Mouse (Mus musculus): ENCODE measurements around the gene Lhfpl3.

The Lhfpl3 gene

DNA sequence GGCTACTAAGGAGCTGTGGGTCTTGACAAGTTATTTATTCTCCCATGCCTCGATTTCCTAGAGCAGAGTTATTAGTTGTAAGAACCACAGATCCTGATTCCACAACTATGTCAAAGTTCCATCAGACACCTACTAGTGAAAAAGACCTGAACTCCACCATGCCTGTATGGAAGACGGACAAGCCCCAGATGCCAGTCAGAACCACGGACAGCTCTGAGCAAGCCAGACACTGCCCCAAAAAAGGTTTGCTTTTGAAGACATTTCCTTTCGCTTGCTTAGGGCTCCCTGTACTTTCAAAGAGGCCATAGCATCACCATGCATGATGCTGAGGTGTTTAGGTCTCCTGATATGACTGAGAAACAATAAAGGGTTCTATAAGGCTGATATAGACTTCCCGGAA, 197.4 kb downstream of the Lhfpl3 start:
- WGBS = 83% methylated on average over 5 of the region's 5 CpGs

GRCm38 (mm10) chr5:22963300-22963699, 217.4 kb downstream of the Lhfpl3 start:
- 73% methylated on average over 6 of the region's 6 CpGs for WGBS

DNA sequence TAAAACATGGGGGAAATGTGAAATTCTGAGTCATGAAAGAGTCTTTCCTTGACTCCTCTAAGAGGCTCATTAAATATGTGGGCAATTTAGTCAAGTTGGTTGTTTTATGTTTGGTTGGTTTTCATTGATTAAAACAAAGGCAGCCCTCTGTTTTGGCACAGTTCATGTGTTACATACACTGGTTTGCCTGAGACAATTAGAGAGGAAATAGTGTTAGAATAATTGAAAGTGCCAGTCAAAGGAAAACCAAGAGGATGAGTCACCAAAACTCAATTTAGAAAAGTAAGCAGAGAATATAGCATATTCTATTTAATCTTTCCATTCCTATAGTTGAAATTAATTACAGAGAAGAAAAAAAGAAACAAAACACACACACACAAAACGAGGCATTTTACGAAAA, 240.9 kb downstream of the Lhfpl3 start:
- WGBS = 71% methylated on average over 2 of the region's 2 CpGs

DNA sequence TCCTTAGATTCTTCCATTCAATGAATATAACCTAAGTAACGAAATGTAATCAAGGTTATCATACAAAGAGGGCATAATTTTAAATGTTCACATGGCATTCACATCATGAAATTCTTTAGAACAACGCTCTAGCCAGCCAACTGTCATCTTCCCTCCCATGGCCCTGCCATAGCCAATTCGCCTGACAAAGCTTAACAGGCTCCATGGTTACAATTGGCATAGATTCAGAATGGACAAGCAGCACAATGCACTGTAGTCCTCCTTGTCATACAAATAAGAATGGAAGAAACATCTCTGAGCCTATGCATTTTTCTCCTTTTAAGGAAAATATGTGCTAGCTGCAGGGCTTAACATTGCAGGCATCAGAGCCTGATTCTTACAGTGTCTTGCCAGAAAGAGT, 254.0 kb downstream of the Lhfpl3 start:
- 73% methylated on average over 3 of the region's 3 CpGs for WGBS

DNA sequence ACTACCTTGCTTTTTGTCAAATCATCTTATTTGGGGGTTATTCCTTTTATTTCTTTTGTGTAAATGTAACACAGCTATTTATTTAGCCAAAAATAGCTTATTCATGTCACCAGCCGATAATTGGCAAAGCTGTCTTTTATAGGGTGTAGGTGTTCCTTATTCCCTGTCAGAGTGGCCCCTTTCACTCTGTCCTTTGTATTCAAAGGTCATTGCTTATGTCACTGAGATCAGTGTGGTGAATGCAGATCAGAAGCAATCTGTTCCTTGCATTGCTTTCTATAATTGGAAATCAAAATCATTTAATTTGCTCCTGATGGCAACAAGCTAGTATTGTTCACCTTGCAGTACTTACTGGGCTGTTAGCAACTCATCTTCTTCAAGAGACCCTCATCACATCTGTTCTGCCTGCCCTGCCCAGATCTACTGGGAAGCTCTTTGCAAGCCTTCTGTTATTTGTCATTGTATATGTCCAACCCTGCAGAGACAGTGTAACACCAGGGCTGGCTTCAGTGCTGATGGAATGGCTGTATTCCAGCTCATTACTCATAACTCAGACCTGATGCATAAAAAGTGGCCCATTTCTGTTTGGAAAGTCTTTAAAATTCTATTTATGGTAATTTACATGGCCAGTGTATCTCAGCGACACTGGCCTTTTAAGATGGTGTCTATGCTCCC, 257.4 kb downstream of the Lhfpl3 start:
- 54% methylated on average over 2 of the region's 2 CpGs for WGBS

GRCm38 (mm10) chr5:23006207-23006606, 260.3 kb downstream of the Lhfpl3 start:
- 73% methylated on average over 1 of the region's 1 CpGs for WGBS

DNA sequence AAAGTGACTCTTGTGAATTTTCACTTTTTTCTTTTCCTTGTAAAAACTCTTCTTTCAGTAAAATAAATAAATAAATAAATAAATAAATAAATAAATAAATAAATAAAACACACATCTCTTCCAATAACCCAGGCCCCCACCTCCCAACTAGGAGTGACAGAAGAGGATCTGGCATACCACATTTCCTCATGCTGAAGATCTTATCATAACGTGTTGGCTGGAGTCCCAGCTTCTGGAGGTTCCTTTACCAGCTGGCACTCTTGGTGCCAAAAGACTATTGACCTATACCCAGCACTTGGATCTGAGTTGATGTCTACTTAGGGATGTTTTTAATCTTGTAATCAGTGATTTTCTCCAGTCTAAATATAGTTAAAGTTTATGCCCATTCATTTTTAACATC, 264.6 kb downstream of the Lhfpl3 start:
- 60% methylated on average over 1 of the region's 1 CpGs for WGBS

- WGBS = 72% methylated on average over 8 of the region's 8 CpGs
These were observed 269.9 kb downstream of the Lhfpl3 start for GRCm38 (mm10) chr5:23015587-23016335.

GRCm38 (mm10) chr5:23034944-23035726, 289.3 kb downstream of the Lhfpl3 start:
- 67% methylated on average over 6 of the region's 6 CpGs for WGBS

DNA sequence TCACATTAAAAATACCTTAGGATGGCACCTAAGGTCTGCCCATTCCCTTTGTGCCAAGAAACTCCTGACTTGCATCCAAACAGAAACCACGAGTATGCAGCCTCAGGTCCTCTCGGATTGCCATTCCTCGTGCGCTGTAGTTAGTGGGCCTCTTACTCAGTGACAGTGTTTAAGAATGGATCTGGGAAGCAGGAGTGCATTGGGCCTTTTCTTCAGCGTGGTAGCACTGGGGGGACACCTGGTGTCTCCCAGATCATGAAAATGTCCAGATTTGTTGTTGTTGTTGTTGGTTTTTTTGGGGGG, 289.8 kb downstream of the Lhfpl3 start:
- 60% methylated on average over 5 of the region's 5 CpGs for WGBS

GRCm38 (mm10) chr5:23040429-23040828, 294.6 kb downstream of the Lhfpl3 start:
- 54% methylated on average over 4 of the region's 4 CpGs for WGBS

GRCm38 (mm10) chr5:23042862-23043261, 297.0 kb downstream of the Lhfpl3 start:
- WGBS = 75% methylated on average over 5 of the region's 5 CpGs

GRCm38 (mm10) chr5:23049083-23049663, 303.3 kb downstream of the Lhfpl3 start:
- WGBS = 66% methylated on average over 7 of the region's 7 CpGs

- 91% methylated on average over 5 of the region's 5 CpGs for WGBS
These were observed 305.6 kb downstream of the Lhfpl3 start for GRCm38 (mm10) chr5:23051458-23051857.

GRCm38 (mm10) chr5:23094894-23095293, 349.0 kb downstream of the Lhfpl3 start:
- WGBS = 60% methylated on average over 1 of the region's 1 CpGs

DNA sequence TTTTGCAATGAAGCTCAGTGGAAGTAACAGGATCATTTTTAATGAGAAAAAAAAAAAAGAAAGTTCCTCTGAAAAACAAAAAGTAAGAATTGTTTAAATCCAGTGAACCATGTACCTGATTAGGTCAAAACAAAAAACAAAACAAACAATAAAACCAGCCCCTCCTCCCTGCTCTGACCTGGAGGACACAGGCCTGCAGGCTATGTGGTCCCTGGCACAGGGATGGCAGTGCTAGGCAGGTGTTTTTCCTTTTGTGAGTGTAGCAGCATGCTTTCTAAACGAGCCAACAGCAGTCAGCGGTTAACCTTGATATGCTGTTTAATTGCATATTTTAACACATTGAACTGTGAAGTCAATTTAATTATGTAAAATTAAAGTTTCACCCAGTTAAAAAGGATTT, 360.7 kb downstream of the Lhfpl3 start:
- WGBS = 82% methylated on average over 2 of the region's 2 CpGs

- 89% methylated on average over 6 of the region's 6 CpGs for WGBS
These were observed 365.4 kb downstream of the Lhfpl3 start for GRCm38 (mm10) chr5:23111307-23111706.

DNA sequence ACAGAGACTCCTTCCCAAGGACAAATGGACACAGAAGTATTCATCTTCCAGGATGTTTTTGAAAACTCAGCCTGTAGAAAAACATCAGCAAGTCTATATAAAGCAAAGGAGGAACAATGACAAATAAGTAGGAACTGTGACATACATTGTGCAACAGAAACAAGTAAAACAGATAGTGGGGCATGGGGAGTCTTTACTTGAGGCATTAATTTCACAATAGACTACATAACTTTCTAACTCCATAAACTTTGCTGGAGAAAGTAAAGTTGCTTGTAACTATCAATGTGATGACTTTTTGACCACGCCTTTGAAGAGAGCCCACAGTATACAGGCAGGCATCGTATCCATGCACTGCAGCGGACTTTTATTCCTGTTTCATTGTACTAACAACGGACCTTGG, 368.4 kb downstream of the Lhfpl3 start:
- WGBS = 95% methylated on average over 4 of the region's 4 CpGs

DNA sequence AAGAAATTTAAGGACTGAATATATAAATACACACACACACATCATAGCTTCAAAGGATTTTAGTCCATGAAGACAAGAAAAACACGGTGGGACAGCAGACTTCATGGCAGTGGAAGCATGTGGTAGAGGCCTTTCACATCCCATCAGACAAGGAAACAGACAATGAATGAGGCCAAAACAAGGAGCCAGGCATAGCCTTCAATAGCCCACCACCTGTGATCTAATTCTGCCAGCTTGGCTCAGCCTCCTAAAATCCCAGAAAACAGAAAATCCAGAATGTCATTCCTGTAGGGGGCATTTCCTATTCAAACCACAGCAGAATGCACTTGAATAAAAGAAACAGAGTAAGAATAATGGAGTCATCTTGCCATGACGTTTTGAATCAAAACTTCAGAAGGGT, 381.0 kb downstream of the Lhfpl3 start:
- 49% methylated on average over 2 of the region's 2 CpGs for WGBS

DNA sequence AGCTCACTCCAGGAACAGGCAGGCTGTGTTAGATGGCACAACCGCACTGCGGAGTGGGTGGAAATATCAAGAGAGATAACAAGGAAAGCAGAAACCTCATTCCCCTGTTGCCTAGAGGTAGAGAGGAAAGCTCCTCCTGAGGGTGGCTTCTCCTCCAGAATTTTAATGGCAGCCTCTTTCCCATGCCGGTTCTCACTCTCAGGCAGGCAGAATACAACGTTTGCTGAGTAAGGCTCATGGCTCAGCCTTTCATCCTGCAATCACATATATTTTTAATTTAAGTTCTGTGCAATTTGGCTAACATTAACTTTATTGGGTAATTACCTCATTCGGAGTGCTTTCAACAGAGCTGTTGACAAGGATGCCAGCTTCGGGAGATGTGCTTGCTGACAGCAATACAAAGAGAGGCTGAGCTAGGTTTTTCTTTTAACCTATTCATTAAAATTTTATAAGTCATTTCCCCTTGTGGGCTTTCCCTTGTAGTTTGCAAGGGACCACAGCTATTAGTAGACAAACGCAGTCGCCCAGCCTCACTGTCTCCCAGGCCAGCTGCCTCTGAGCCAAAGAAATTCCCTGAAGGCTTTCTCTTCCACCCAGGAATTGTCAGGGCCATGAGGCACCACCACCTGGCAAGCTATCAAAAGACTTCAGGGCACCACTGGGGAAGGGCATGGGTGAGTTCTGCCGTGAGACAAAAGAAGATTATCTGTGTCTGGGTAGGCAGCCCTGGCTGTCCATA, 394.5 kb downstream of the Lhfpl3 start:
- 63% methylated on average over 9 of the region's 9 CpGs for WGBS

- WGBS = 87% methylated on average over 4 of the region's 4 CpGs
These were observed 407.4 kb downstream of the Lhfpl3 start for GRCm38 (mm10) chr5:23153210-23153609.

DNA sequence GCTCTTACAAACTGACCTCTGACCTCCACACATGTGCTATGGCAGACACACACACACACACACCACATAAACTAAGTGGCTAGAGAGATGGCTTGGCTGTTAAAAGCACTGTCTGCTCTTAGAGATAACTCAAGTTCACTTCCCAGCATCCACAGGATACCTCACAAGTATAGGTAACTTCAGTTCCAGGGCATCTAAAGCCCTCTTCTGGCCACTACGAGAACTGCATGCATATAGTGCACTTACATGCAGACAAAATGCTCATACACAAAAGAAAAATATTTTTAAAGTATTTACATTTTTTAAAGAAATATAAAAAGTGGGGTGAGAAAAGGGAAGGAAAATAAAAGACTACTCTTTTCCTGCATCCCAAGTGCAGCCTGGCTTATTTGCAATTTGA, 408.6 kb downstream of the Lhfpl3 start:
- 85% methylated on average over 1 of the region's 1 CpGs for WGBS

All from cerebral cortex, adult 2 months (tissue).